Mouse (Mus musculus) embryonic facial prominence, embryonic 14.5 days (tissue): ENCODE data around the gene Gm20825. TPM values are rescaled to one million over a fixed set of nuclear protein-coding genes. Genes with fewer than 3 reads are reported as not detected.
"Not testable (repeated sequence)": the region's sequence is repeated elsewhere in the genome, so short reads cannot be mapped to it uniquely, and the experiment has no call there.

ENCODE experiments used
- ATAC-seq: fragments of 200-750 bp; cut with Nextera tagmentation; 2 replicates; pipeline ENCODE4 v1.8.0; 2017; ENCODE audit warnings: low read depth, moderate number of reproducible peaks, moderate TSS enrichment
- DNase-seq: peaks from one replicate; pipeline ENCODE4 v3.0.0-alpha.2; 2015; ENCODE audit warnings: low spot score
- H3K27ac ChIP-seq: fragments of 300-500 bp; sonication (generic); replicated peaks from 2 replicates; pipeline ENCODE4 v1.5.1; 2014; ENCODE audit warnings: low read depth, mild to moderate bottlenecking, low read length, moderate library complexity
- H3K27me3 ChIP-seq: fragments of 300-500 bp; sonication (generic); replicated peaks from 2 replicates; pipeline ENCODE4 v1.6.1; 2014; ENCODE audit warnings: low read length; ENCODE audit not compliant: control insufficient read depth, insufficient read depth
- H3K36me3 ChIP-seq: fragments of 300-500 bp; sonication (generic); 2 replicates; pipeline ENCODE4 v1.6.1; 2014; ENCODE audit warnings: low read length, mixed read lengths; ENCODE audit not compliant: control insufficient read depth, insufficient read depth
- H3K4me1 ChIP-seq: fragments of 300-500 bp; sonication (generic); 2 replicates; pipeline ENCODE4 v1.6.1; 2014; ENCODE audit warnings: antibody characterized with exemption, low read length; ENCODE audit not compliant: control insufficient read depth, insufficient read depth
- H3K4me2 ChIP-seq: fragments of 300-500 bp; sonication (generic); 2 replicates; pipeline ENCODE4 v1.6.1; 2014; ENCODE audit warnings: low read depth, mild to moderate bottlenecking, low read length, moderate library complexity, mixed read lengths
- H3K4me3 ChIP-seq: fragments of 300-500 bp; sonication (generic); 2 replicates; pipeline ENCODE4 v1.5.1; 2014; ENCODE audit warnings: low read depth, mild to moderate bottlenecking, low read length
- H3K9ac ChIP-seq: fragments of 300-500 bp; sonication (generic); 2 replicates; pipeline ENCODE4 v1.6.1; 2014; ENCODE audit warnings: low read depth, mild to moderate bottlenecking, low read length, moderate library complexity, mixed read lengths
- H3K9me3 ChIP-seq: fragments of 300-500 bp; sonication (generic); 2 replicates; pipeline ENCODE4 v1.6.1; 2016; ENCODE audit warnings: low read length; ENCODE audit not compliant: control insufficient read depth
- WGBS: fragments of 180-500 bp; shearing (Covaris S2); extraction: QIAGEN DNeasy Blood & Tissue Kit; methylation state at CpG from one replicate; pipeline ENCODE4 v1.1.7; 2014; 5-methylcytosine and 5-hydroxymethylcytosine counted together
- polyA plus RNA-seq: library from polyadenylated mRNA; unstranded; fragments of >200 nt; fragmentation: Nextera tagmentation; extraction: Ambion mirVana; gene quantifications from 2 replicates; pipeline ENCODE4 v1.2.1, GENCODE M21; 2014

Gm20825 gene
- not detected in 2 replicates for polyA plus RNA-seq

GRCm38 (mm10) chrY:8071407-8071806 lies at the start of gene Gm20825:
TSS of gene Gm20825 (minus strand) at chrY:8071507.
- not testable (repeated sequence) for H3K4me3 ChIP-seq, H3K36me3 ChIP-seq, DNase-seq, H3K27ac ChIP-seq, H3K4me2 ChIP-seq, H3K27me3 ChIP-seq, H3K9ac ChIP-seq, H3K4me1 ChIP-seq, H3K9me3 ChIP-seq, ATAC-seq
- 46% methylated on average over 3 of the region's 4 CpGs for WGBS

Other genes with a start within 250 kb of the Gm20825 start
- gene Gm29049, start 74.3 kb downstream of the Gm20825 start, polyA plus RNA-seq: not detected in 2 replicates
- gene Gm20824, start 186.4 kb upstream of the Gm20825 start, polyA plus RNA-seq: not detected in 2 replicates